Mouse (Mus musculus): ENCODE results near the gene Serpina1c.
"Not testable (repeated sequence)": the region's sequence is repeated elsewhere in the genome, so short reads cannot be mapped to it uniquely, and the experiment has no call there.

Serpina1c gene

DNA sequence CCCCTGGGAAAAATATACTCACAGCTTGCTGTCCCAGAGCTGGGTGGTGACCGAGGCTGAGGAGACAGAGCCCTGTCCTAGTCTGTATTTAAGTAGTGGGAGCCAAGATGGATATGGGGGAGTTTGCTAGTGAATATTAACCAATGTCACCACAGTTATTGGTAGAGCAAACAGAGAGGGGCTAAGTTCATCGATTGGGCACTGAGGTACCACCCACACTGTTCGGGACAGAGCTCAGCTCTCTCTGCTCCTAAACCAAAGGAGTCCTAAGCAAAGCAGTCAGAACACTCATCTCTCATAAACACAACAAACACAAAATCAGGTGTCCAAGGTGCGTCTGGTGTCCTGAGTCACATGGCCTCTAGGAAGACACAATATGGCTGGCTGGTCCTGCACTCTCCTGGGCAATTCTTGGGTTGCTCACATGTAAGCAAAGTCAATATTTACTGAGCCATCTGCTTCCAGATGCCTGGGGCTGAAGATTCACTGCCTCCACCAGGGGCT is at the start of gene Serpina1c:
TSS of gene Serpina1c (minus strand) at position 51 of the 504 bp plus-strand sequence.
- not testable (repeated sequence) for DNase-seq (ENCODE audit: low spot score)

DNA sequence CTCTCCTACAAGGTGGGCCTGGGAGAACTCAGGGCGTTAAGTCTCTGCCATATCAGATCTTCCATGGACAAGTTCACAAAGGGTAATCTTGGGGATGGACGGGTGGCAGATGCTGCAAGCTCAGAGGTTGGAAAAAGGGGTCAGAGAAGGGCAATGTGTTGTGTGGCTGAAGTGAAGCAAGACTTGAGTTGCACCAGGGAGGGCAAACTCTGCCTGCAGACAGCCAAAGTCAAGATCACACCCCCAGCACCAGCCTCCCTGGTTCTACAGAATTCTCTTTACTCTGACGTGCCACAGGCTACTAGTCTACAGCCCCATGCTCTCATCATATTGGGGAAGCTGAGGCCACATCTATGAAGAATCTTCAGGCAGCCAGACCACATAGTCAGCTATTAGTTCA is 48.3 kb upstream of the Serpina1c start:
- DNase-seq (ENCODE audit: low spot score), result not testable (repeated sequence)

DNA sequence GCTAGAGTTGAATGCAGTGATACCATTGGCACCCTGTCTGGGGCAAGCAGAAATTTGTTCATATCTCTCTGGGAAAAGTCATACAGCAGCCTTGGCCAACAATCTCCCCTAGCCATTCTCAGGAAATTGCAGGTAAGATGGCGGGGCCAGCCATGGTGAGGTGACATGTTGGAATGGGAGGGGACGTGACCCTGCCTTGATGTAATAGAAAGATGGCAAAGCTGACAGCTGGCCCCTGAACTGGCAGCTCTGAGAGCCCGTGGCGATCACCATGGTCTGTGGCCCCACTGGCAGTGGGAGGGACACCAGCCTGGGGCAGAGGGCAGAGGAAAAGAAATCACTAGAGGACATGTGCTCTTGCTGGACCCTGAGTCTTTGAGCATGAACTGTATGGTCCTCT is 41.6 kb upstream of the Serpina1c start:
- DNase-seq (ENCODE audit: low spot score), result no peak

DNA sequence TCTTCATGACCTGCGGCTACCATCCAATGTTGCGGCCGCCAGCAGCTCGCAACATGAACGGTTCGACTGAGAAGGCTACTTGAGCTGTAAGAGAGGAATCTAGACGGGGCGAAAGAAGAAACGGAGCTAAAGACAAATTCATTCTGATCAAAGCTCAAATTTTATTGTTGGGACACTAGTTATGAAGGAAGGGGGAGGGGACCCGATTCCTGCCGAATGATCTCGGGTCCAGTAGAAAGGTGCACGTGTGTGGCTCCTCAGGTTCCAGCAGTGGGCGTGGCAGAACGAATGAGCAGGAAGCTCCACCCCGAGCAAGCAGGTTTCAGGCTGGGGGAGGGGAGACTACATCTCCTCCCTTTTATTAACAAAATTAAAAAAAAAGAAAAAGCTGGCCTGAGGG is 4.5 kb upstream of the Serpina1c start:
- not testable (repeated sequence) for DNase-seq (ENCODE audit: low spot score)

DNA sequence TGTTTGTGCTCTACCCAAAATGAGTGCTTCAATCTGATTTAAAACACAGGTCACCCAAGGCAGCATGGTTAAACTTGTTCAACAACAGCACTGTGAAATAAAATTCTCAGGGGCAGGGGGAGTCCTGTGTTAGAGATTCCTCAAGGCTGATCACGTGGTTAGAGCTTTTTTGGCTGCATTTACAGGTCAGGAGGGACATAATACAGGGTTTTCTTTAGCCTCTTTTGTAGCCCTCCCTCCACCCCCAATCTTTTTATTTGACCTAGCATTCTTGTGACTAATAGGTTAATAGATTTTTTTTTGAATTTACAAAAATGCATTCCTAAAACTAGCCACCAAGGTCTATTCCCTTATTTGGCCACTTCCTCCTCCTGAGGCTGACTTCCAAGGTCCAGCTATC is 3.1 kb upstream of the Serpina1c start:
- not testable (repeated sequence) for DNase-seq (ENCODE audit: low spot score)

DNA sequence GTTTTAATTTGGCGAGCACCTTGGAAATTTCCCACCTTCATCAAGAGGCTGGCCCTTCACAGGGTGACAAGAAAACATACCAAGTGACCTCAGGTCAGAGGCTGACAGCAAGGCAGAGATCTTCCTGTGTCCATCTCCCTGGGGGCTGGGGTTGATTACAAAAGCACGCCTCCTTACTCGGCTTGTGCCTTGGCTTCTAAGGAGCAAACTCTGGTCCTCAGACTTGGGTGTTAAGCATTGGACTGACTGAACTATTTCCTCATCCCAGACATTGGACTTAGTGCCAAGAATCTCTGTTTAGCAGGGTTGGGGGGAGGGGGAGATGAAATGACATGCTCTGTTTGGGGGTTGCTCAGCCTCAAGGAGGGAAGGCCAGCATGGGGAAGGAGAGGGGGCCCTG is 2.8 kb downstream of the Serpina1c start:
- DNase-seq (ENCODE audit: low spot score), result not testable (repeated sequence)

DNA sequence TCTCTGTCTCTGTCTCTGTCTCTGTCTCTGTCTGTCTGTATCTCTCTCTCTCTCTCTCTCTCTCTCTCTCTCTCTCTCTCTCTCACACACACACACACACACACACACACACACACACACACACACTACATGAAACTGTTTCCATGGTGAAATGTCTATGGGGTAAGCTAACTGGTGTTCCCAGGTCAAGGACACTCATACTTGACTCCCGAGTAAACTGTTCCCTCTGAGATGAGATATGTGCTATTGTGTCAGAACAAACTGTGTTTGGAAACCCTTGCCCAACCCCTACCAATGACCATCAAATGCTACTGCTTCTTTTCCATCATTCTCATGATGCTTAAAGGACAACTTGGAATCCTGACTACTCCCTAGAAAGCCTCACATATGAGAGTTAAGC is 37.8 kb downstream of the Serpina1c start:
- not testable (repeated sequence) for DNase-seq (ENCODE audit: low spot score)

DNA sequence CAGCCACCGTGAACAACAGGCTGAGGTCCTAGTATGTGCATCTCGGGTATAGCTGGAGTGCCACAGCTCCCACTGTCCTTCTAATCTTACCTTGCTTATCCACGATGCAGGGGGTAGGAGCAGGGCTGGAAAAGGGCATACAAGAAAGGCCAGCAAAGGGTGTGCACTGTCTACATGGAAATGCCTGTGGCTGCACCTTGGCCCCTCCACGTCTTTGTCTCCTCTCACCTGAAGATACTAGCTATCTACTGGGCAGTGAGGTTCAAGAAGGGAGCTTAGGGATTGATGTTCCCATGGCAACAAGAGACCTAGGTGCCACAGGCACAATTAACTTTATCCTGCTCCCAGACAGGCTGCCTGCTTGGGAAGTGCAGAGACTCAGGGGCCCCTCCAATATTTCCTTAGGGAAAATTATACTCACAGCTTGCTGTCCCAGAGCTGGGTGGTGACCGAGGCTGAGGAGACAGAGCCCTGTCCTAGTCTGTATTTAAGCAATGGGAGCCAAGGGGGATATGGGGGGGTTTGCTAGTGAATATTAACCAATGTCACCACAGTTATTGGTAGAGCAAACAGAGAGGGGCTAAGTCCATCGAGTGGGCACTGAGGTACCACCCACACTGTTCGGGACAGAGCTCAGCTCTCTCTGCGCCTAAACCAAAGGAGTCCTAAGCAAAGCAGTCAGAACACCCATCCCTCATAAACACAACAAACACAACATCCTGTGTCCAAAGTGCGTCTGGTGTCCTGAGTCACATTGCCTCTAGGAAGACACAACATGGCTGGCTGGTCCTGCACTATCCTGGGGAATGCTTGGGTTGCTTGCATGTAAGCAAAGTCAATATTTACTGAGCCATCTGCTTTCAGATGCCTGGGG is 41.3 kb downstream of the Serpina1c start, which contains the start of gene Serpina1a:
TSS of gene Serpina1a (minus strand) at position 462 of the 874 bp plus-strand sequence.
- DNase-seq (ENCODE audit: low spot score), result not testable (repeated sequence)

DNA sequence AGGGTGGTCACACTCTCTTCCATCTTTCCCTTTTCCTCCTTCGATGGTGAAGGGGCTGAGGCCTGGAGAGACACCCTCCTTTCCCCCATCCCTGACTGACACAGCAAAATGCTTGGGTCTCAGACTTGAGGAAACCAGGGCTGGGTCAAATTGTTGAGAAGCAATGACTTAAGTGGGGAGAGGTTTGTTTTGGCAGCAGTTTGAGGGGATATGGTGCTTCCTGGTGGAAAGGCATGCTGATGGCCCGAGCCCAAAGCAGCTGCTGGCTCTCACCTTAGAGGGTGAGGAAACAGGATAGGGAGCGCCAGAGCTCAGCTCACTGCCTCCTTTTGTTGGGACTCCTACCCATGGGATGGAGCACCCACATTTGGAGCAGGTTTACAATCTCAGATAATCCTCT is 43.7 kb downstream of the Serpina1c start:
- DNase-seq (ENCODE audit: low spot score), result no peak

DNA sequence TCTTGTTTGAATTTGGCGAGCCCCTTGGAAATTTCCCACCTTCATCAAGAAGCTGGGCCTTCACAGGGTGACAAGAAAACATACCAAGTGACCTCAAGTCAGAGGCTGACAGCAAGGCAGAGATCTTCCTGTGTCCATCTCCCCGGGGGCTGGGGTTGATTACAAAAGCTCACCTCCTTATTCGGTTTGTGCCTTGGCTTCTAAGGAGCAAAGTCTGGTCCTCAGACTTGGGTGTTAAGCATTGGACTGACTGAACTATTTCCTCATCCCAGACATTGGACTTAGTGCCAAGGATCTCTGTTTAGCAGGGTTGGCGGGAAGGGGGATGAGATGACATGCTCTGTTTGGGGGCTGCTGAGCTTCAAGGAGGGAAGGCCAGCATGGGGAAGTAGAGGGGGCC is 44.1 kb downstream of the Serpina1c start:
- not testable (repeated sequence) for DNase-seq (ENCODE audit: low spot score)

DNA sequence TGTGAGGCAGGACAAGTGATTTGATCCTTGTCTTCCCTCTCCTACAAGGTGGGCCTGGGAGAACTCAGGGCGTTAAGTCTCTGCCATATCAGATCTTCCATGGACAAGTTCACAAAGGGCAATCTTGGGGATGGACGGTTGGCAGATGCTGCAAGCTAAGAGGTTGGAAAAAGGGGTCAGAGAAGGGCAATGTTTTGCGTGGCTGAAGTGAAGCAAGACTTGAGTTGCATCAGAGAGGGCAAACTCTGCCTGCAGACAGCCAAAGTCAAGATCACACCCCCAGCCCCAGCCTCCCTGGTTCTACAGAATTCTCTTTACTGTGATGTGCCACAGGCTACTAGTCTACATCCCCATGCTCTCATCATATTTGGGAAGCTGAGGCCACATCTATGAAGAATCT is 45.1 kb downstream of the Serpina1c start:
- DNase-seq (ENCODE audit: low spot score), result not testable (repeated sequence)

DNA sequence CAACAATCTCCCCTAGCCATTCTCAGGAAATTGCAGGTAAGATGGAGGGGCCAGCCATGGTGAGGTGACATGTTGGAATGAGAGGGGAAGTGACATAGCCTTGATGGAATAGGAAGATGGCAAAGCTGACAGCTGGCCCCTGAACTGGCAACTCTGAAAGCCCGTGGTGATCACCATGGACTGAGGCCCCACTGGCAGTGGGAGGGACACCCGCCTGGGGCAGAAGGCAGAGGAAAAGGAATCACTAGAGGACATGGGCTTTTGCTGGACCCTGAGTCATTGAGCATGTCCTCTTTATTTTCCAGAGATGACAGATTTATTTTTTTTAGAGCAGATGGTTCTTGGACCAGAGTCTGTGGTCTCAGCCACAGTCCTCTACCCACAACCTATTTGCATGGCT is 51.7 kb downstream of the Serpina1c start:
- DNase-seq (ENCODE audit: low spot score), result not testable (repeated sequence)

All from left cerebral cortex, adult 11 months (tissue).